Comparison of ENCODE assay signal across 21 mouse cellular contexts in the genomic region with DNA sequence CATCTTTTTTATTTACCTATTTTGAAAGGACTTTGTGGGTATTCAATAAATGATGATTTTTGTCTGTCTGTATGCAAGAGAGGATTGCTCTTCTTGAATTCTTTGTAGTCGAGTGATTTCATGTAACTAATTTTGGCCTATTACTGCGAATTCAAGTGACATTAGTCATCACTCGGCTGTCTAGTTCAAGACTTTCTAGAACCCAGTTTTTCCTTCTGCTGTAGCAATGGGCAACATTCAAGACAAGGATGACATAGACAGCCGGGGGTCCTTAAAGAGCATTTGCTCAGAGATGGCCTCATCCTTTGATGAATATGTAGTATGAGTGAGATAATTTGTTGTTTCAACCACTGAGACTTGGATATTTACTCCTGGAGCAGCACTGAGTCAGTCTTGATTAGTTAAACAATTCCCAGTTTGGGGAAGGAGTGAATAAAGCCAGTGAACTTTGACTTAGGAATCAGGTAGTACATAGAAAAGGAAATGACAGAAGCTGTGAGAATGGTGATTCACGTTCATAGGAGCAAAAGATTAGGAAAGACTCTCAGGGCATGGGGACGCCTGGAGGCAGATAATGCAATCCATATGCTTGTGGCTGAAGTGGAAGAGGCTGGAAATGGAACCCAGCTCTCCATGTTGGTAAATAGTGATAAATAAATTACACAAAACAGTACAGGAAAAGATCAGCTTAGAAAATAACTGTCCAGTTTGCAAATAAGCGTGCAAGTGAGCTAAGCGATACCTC.
"Had no signal": no experiment of that assay in that cellular context is flagged by ENCODE, and none has a peak within 500 bp of the region (broad histone marks: within the 10 kb centered on the region; RNA-seq: fewer than 3 reads in every experiment).

No protein-coding gene starts in this region.

- H3K27me3 ChIP-seq: kidney, embryonic 15.5 days; limb, embryonic 12.5 days; limb, embryonic 15.5 days; midbrain, embryonic 12.5 days; midbrain, embryonic 15.5 days; neural tube, embryonic 12.5 days; stomach, embryonic 15.5 days had no signal

- DNase-seq: kidney, adult 2 months; kidney, postnatal 10 days; kidney, postnatal 36 days; left cerebral cortex, postnatal 4 days; liver, postnatal 0 days; lung, embryonic 14.5 days; lung, postnatal 10 days; lung, postnatal 4 days; retina, postnatal 1 day; right cerebral cortex, postnatal 25 days; spleen, adult 18-20 months; thymus, postnatal 14 days; thymus, postnatal 4 days had no signal

- H3K4me1 ChIP-seq: stomach, embryonic 15.5 days had no signal

- H3K27ac ChIP-seq: kidney, embryonic 15.5 days; limb, embryonic 12.5 days; limb, embryonic 15.5 days; liver, embryonic 14.5 days; midbrain, embryonic 12.5 days; midbrain, embryonic 15.5 days; neural tube, embryonic 12.5 days; stomach, embryonic 15.5 days had no signal

- H3K36me3 ChIP-seq: kidney, embryonic 15.5 days; limb, embryonic 12.5 days; limb, embryonic 15.5 days; midbrain, embryonic 12.5 days; midbrain, embryonic 15.5 days; neural tube, embryonic 12.5 days; stomach, embryonic 15.5 days had no signal

- H3K4me3 ChIP-seq: kidney, embryonic 15.5 days; limb, embryonic 12.5 days; limb, embryonic 15.5 days; midbrain, embryonic 12.5 days; midbrain, embryonic 15.5 days; neural tube, embryonic 12.5 days; stomach, embryonic 15.5 days had no signal
